ENCODE assay signal across 8 mouse cellular contexts in the genomic region with DNA sequence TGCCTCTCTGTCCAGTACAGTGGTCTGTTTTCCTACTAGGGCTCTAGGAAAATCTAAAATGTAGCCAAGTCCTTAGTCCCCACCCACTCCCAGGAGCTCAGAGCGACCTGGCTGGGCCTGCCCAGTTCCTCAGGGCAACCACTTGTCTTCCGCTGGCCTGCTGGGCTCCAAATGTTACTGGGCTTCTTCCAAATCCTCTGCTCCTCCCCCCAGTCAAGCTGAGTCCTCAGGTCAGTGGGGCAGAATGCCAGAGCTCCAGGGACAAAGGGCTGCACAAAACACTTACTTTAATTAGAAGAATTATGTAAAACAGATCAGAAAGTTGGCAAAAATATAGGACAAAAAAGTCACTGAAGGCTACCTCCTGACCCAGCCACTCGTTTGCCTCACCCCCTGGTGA. TPM values are rescaled to one million over a fixed set of nuclear protein-coding genes. Genes with fewer than 3 reads are reported as not detected.
DNase-seq lines count a peak whose midpoint lies in the region; ATAC-seq and TF ChIP-seq lines count a peak whose summit lies in the region.

No protein-coding gene starts in this region.

- peaks cover 72% of the 10 kb centered on the region for H3K79me2 ChIP-seq in C2C12 (ENCODE audit: control insufficient read depth, insufficient read depth)

- H3K36me3 ChIP-seq in C2C12 (ENCODE audit: control insufficient read depth, insufficient read depth), result peaks cover 12% of the 10 kb centered on the region
- H3K36me3 ChIP-seq in embryonic facial prominence, embryonic 15.5 days, result no peaks in the 10 kb centered on the region
- no peaks in the 10 kb centered on the region for H3K36me3 ChIP-seq in heart, embryonic 12.5 days
- H3K36me3 ChIP-seq in stomach, postnatal 0 days (ENCODE audit: control insufficient read depth, insufficient read depth, low read length), result no peaks in the 10 kb centered on the region

- TF ChIP-seq CTCF in C2C12 (IDR thresholded peaks at IDR 0.05; ENCODE audit: control insufficient read depth, insufficient read depth, insufficient read length), result no peak
- no peak for TF ChIP-seq CTCF in stomach, postnatal 0 days (IDR thresholded peaks at IDR 0.05; ENCODE audit: low read depth)

- 0 out of 2 replicates have a peak overlapping the region, but pooled peaks have one; percentile 28 for H3K27ac ChIP-seq in embryonic facial prominence, embryonic 15.5 days (replicated peaks)
- H3K27ac ChIP-seq in heart, embryonic 12.5 days (ENCODE audit: poor library complexity, severe bottlenecking), result no peak overlapping the region
- 0 out of 2 replicates have a peak overlapping the region, but pooled peaks have one; percentile 18 for H3K27ac ChIP-seq in stomach, postnatal 0 days (replicated peaks)

- H3K4me2 ChIP-seq in embryonic facial prominence, embryonic 15.5 days (replicated peaks), result no peak overlapping the region
- H3K4me2 ChIP-seq in heart, embryonic 12.5 days, result no peak overlapping the region
- no peak overlapping the region for H3K4me2 ChIP-seq in stomach, postnatal 0 days (replicated peaks; ENCODE audit: low read depth)

- H3K4me3 ChIP-seq in C2C12 (ENCODE audit: insufficient read depth, poor library complexity, severe bottlenecking), result no peak overlapping the region
- no peak overlapping the region for H3K4me3 ChIP-seq in embryonic facial prominence, embryonic 15.5 days (replicated peaks)
- H3K4me3 ChIP-seq in heart, embryonic 12.5 days, result no peak overlapping the region
- no peak overlapping the region for H3K4me3 ChIP-seq in stomach, postnatal 0 days (ENCODE audit: low read depth, low read length)

- peak overlapping the region; percentile 26 for H3ac ChIP-seq in C2C12 (ENCODE audit: control insufficient read depth, insufficient read length, low read depth)

- WGBS in embryonic facial prominence, embryonic 15.5 days, result 14% methylated on average over 3 of the region's 3 CpGs
- WGBS in heart, embryonic 12.5 days, result 23% methylated on average over 3 of the region's 3 CpGs
- 19% methylated on average over 3 of the region's 3 CpGs for WGBS in stomach, postnatal 0 days

- no peak for TF ChIP-seq EP300 in stomach, postnatal 0 days (optimal IDR thresholded peaks at IDR 0.05)

- 0 out of 2 replicates have a peak, but pooled peaks have one; percentile 27 for ATAC-seq in embryonic facial prominence, embryonic 15.5 days (ENCODE audit: insufficient number of reproducible peaks, low FRiP score, low TSS enrichment, low read depth)
- peak; percentile 15; the same call in 1 of the 2 replicates for ATAC-seq in heart, embryonic 12.5 days (ENCODE audit: insufficient number of reproducible peaks, low FRiP score)
- ATAC-seq in stomach, postnatal 0 days (ENCODE audit: low FRiP score, low TSS enrichment), result no peak

- H3K9me3 ChIP-seq in embryonic facial prominence, embryonic 15.5 days (replicated peaks), result no peaks in the 10 kb centered on the region
- H3K9me3 ChIP-seq in heart, embryonic 12.5 days (replicated peaks), result no peaks in the 10 kb centered on the region
- H3K9me3 ChIP-seq in stomach, postnatal 0 days (ENCODE audit: control insufficient read depth, low read length), result no peaks in the 10 kb centered on the region

- peaks cover 73% of the 10 kb centered on the region for H3K4me1 ChIP-seq in embryonic facial prominence, embryonic 15.5 days
- H3K4me1 ChIP-seq in heart, embryonic 12.5 days (replicated peaks), result peaks cover 67% of the 10 kb centered on the region
- peaks cover 19% of the 10 kb centered on the region for H3K4me1 ChIP-seq in stomach, postnatal 0 days (replicated peaks; ENCODE audit: control insufficient read depth, insufficient read depth)

- peaks cover 55% of the 10 kb centered on the region for H3K79me3 ChIP-seq in C2C12 (ENCODE audit: low read depth)

- DNase-seq in adrenal gland, postnatal 36 days, result peak; percentile 89 to 92
- peak; percentile 98 for DNase-seq in kidney, postnatal 25 days
- peak; percentile 79 to 89 for DNase-seq in lung, postnatal 4 days
- no peak for DNase-seq in stomach, postnatal 0 days (ENCODE audit: low spot score)
- no peak for DNase-seq in T-cell, adult 2 months (ENCODE audit: low spot score)

- H3K27me3 ChIP-seq in C2C12 (ENCODE audit: control insufficient read depth, insufficient read depth, insufficient read length), result no peaks in the 10 kb centered on the region
- no peaks in the 10 kb centered on the region for H3K27me3 ChIP-seq in embryonic facial prominence, embryonic 15.5 days
- 0 out of 2 replicates have a peak, but pooled peaks cover 6% of the 10 kb centered on the region for H3K27me3 ChIP-seq in heart, embryonic 12.5 days (replicated peaks)
- H3K27me3 ChIP-seq in stomach, postnatal 0 days (ENCODE audit: control insufficient read depth, insufficient read depth, low read length), result no peaks in the 10 kb centered on the region

- no peak overlapping the region for H3K9ac ChIP-seq in embryonic facial prominence, embryonic 15.5 days
- H3K9ac ChIP-seq in heart, embryonic 12.5 days, result no peak overlapping the region
- H3K9ac ChIP-seq in stomach, postnatal 0 days (ENCODE audit: low read length), result no peak overlapping the region

TF ChIP-seq in C2C12, 6 proteins besides CTCF, POLR2A, EP300 and RAD21:
- TF ChIP-seq USF1 (IDR thresholded peaks at IDR 0.05; ENCODE audit: low read depth) (no peak), MYOD1 (IDR thresholded peaks at IDR 0.05; ENCODE audit: control insufficient read depth, insufficient read length, low read depth) (no peak), MYOG (IDR thresholded peaks at IDR 0.05; ENCODE audit: control insufficient read depth, extremely low read depth, insufficient read length) (no peak), FOSL1 (IDR thresholded peaks at IDR 0.05; ENCODE audit: insufficient read depth, low read length, poor library complexity, severe bottlenecking) (no peak), CEBPB (IDR thresholded peaks at IDR 0.05; ENCODE audit: low read depth) (no peak), MAX (IDR thresholded peaks at IDR 0.05) (no peak)

RNA-seq across cellular contexts. Expression of a gene that starts 56.1 kb away (rescaled TPM):
- polyA plus RNA-seq in C2C12 (2012; fragmentation: generic; extraction: Trizol), result 114 TPM
- total RNA-seq in adrenal gland, postnatal 36 days (2021), result 10 to 100 TPM; 17.1 to 19.1 TPM
- 57.2 and 60.5 TPM in 2 replicates for polyA plus RNA-seq in embryonic facial prominence, embryonic 15.5 days (2015; fragmentation: Nextera tagmentation; extraction: Ambion mirVana)
- 19.9 and 22.1 TPM in 2 replicates for polyA plus RNA-seq in heart, embryonic 12.5 days (2016; fragmentation: Nextera tagmentation; extraction: Ambion mirVana)
- 61.2 and 62.6 TPM in 2 replicates for polyA plus RNA-seq in stomach, postnatal 0 days (2015; fragmentation: Nextera tagmentation; extraction: Ambion mirVana)

Comparison
In these comparisons a context has a peak if more than half of its experiments do, and no peak if none do; other contexts are left out.
1. DNase-seq: peak in adrenal gland, postnatal 36 days (2 of 2), kidney, postnatal 25 days (2 of 2) and lung, postnatal 4 days (2 of 2); none in stomach, postnatal 0 days (single experiment) and T-cell, adult 2 months (single experiment).